Mouse (Mus musculus) midbrain, embryonic 15.5 days (tissue): ENCODE measurements around the gene Foxp1. TPM values are rescaled to one million over a fixed set of nuclear protein-coding genes. Genes with fewer than 3 reads are reported as not detected.

ENCODE experiments used
- ATAC-seq: fragments of 200-750 bp; cut with Nextera tagmentation; replicated peaks from 2 replicates; pipeline ENCODE4 v1.8.0; 2017; ENCODE audit warnings: moderate TSS enrichment
- H3K27ac ChIP-seq: fragments of 300-500 bp; sonication (generic); 2 replicates; pipeline ENCODE4 v1.5.1; 2015; ENCODE audit warnings: mild to moderate bottlenecking, inconsistent platforms
- H3K27me3 ChIP-seq: fragments of 300-500 bp; sonication (generic); replicated peaks from 2 replicates; pipeline ENCODE4 v1.6.1; 2015; ENCODE audit warnings: inconsistent platforms
- H3K36me3 ChIP-seq: fragments of 300-500 bp; sonication (generic); replicated peaks from 2 replicates; pipeline ENCODE4 v1.6.1; 2015; ENCODE audit warnings: inconsistent platforms
- H3K4me1 ChIP-seq: fragments of 300-500 bp; sonication (generic); 2 replicates; pipeline ENCODE4 v1.6.1; 2015; ENCODE audit warnings: inconsistent platforms
- H3K4me2 ChIP-seq: fragments of 300-500 bp; sonication (generic); 2 replicates; pipeline ENCODE4 v1.6.1; 2015; ENCODE audit warnings: inconsistent platforms, mild to moderate bottlenecking, moderate library complexity
- H3K4me3 ChIP-seq: fragments of 300-500 bp; sonication (generic); 2 replicates; pipeline ENCODE4 v1.5.1; 2015; ENCODE audit warnings: mild to moderate bottlenecking, inconsistent platforms
- H3K9ac ChIP-seq: fragments of 300-500 bp; sonication (generic); 2 replicates; pipeline ENCODE4 v1.6.1; 2015; ENCODE audit warnings: mild to moderate bottlenecking, inconsistent platforms
- H3K9me3 ChIP-seq: fragments of 300-500 bp; sonication (generic); 2 replicates; pipeline ENCODE4 v1.6.1; 2016; ENCODE audit warnings: inconsistent platforms
- WGBS: fragments of 180-500 bp; shearing (Covaris S2); methylation state at CpG from one replicate; pipeline ENCODE4 v1.1.7; 2015; ENCODE audit warnings: mixed read lengths; 5-methylcytosine and 5-hydroxymethylcytosine counted together
- polyA plus RNA-seq: library from polyadenylated mRNA; unstranded; fragments of >200 nt; fragmentation: Nextera tagmentation; extraction: Ambion mirVana; gene quantifications from 2 replicates; pipeline ENCODE4 v1.2.1, GENCODE M21; 2015

Foxp1 gene
- polyA plus RNA-seq, 1 experiment from 2014 or later: 84.1 TPM

DNA sequence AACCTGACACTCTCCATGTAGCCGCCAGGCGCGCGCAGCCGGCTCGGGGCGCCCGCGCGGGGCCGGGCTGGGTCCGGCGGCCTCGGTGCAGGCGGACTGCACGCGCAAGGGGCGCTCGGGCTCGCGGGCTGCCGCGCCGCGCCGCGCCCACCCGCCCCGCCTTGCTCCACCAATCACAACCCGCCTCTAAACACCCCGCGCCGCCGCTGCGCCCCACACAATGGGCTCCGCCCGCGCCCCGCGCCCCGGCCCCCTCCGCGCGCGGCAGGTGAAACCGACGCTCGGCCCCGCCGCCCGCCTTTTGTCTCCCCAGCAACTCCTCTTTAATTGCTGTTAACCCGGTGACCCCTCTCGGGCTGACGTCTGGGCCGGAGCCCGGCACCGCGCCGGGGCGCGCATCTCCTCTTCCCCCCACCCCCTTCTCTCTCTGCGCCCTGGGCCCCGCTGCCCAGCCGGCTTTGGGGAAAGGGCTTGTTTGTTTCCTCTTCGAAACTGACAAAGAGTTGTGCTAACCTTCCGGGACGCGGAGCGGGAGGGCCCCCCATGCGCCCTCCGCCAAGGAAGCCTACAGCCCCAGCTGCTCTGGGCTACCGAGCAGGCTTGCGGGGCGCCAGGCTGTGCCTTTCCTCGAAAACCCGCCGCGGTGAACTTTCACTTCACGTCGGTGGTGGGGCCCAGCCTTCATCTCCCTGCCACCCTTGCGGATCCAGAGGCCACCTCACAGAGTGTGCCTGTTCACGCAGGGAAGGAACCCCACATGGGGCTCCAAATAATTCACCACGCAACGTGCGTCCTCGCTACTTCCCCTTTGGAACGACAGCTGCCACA, 494.1 kb downstream of the Foxp1 start:
- WGBS: under 1% methylated on average over 75 of the region's 87 CpGs
- H3K9ac ChIP-seq: peak overlapping the region; percentile 48
- H3K36me3 ChIP-seq: no peaks in the 10 kb centered on the region
- H3K9me3 ChIP-seq: no peaks in the 10 kb centered on the region
- ATAC-seq: peak; percentile 96
- peak overlapping the region; percentile 59 for H3K4me3 ChIP-seq
- peak overlapping the region; percentile 77 for H3K4me2 ChIP-seq
- H3K27ac ChIP-seq: peak overlapping the region; percentile 86
- peaks cover 37% of the 10 kb centered on the region for H3K4me1 ChIP-seq
- H3K27me3 ChIP-seq: 0 out of 2 replicates have a peak, but pooled peaks cover 3% of the 10 kb centered on the region

DNA sequence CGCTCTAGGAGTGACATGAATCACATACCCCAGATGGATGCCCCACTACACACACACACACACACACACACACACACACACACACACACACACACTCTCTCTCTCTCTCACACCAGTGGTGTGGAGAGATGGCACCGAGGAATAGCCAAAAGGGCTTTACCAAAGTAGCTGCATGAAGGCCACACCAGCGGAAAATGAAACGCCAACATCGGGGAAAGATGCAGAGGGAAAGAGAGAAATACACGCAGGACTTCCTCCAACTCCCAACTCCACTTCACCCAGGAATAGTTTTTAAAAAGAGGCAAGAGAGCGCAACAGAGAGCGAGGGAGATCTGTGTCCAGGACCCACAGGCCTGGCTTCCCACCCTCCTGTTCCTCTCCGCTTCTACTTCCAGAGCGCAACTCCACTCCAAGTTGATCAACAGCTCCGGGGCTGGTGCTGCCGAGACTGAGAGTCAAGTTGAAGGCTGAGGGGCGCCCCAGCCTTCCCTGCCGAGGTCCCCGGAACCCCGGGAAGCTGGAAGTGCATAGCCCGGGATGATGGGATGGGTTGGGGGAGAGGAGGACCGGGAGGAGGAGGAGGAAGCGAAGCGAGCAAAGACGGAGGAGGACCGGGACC, 494.9 kb downstream of the Foxp1 start:
- peaks cover 37% of the 10 kb centered on the region for H3K4me1 ChIP-seq
- ATAC-seq: peak; percentile 54; the same call in 1 of the 2 replicates
- H3K9me3 ChIP-seq: no peaks in the 10 kb centered on the region
- H3K36me3 ChIP-seq: no peaks in the 10 kb centered on the region
- 0 out of 2 replicates have a peak, but pooled peaks cover 3% of the 10 kb centered on the region for H3K27me3 ChIP-seq
- H3K4me2 ChIP-seq: peak overlapping the region; percentile 77
- peak overlapping the region; percentile 86 for H3K27ac ChIP-seq
- H3K9ac ChIP-seq: peak overlapping the region; percentile 48
- under 1% methylated on average over 18 of the region's 22 CpGs for WGBS
- peak overlapping the region; percentile 59 for H3K4me3 ChIP-seq

DNA sequence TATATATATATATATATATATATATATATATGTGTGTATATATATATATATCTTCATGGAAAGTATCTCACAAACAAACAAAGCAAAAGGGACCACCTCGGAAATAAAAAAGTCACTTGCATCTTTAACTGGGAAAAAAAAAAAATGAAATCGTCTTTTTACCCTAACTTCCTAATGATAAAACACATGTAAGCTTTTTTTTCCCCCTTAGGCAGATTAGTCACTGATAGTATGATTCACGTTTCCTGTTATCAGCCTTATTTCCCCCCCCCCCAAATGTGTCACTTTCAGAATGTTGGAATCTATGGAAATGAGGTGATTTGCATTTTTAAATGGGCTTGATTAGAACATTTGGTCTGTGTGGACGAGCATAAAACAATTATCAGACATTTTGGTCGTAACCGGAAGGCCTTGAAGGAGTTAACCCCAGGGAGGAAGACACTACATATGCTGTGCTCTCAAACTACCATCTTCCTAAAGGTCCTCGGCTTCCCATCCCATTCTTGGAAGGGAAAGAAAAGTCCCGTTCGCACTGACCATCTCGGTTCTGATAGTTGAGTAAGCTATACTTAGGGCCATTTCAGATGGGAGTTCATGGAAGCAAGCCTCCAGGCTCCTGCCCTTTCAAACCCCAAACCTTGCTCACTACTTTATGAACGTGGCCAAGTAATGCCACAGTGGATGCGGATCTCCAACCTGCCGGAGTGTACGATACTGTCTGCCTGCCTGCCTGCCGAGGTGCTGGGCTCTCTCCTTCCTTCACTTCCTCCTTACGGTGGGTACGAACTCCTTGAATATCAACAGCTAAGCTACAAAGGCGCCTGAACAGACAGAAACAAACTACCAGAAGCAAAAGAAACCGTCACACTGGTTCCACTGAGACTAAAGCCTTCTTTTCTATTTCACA, 495.6 kb downstream of the Foxp1 start:
- 16% methylated on average over 19 of the region's 19 CpGs for WGBS
- Histone ChIP-seq H3K9me3 (no peaks in the 10 kb centered on the region), H3K4me3 (peak overlapping the region; percentile 59), H3K27ac (peak overlapping the region; percentile 86), H3K4me1 (peaks cover 39% of the 10 kb centered on the region), H3K36me3 (no peaks in the 10 kb centered on the region), H3K27me3 (0 out of 2 replicates have a peak, but pooled peaks cover 3% of the 10 kb centered on the region), H3K4me2 (peak overlapping the region; percentile 77), H3K9ac (no peak overlapping the region; the same call in 1 of the 2 replicates)
- no peak for ATAC-seq

- Histone ChIP-seq H3K4me3 (peak overlapping the region; percentile 22), H3K27ac (no peak overlapping the region)
Observed at GRCm38 (mm10) chr6:99026040-99026439, 496.5 kb downstream of the Foxp1 start.

DNA sequence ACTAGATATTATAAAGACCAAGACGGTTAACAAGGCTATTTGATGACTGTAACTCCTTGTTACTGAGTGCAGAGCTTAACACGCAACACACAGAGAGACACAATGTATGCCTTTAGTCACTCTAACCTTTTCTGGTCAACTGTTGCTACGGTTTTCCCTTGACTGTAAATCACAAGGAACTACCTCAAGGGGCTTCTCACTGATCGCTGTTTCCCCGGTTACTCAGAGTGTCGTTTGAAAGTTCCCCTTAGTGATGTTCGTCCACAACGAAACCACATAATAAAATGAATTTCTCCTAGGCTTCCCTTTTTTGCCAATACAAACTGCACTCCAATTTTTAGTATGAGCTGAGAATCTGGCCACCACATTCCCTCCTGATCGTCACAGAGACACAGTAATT, 497.9 kb downstream of the Foxp1 start:
- H3K4me1 ChIP-seq: peaks cover 48% of the 10 kb centered on the region
- no peak for ATAC-seq
- no peaks in the 10 kb centered on the region for H3K36me3 ChIP-seq
- H3K27ac ChIP-seq: no peak overlapping the region
- H3K4me3 ChIP-seq: peak overlapping the region; percentile 4
- peak overlapping the region; percentile 33 for H3K4me2 ChIP-seq
- no peak overlapping the region for H3K9ac ChIP-seq
- WGBS: 35% methylated on average over 9 of the region's 9 CpGs
- H3K9me3 ChIP-seq: no peaks in the 10 kb centered on the region
- 0 out of 2 replicates have a peak, but pooled peaks cover 3% of the 10 kb centered on the region for H3K27me3 ChIP-seq

More at GRCm38 (mm10) chr6:99026040-99026439, 496.5 kb downstream of the Foxp1 start:
- Histone ChIP-seq H3K36me3 (no peaks in the 10 kb centered on the region), H3K9me3 (no peaks in the 10 kb centered on the region), H3K4me2 (peak overlapping the region; percentile 33), H3K4me1 (peaks cover 42% of the 10 kb centered on the region), H3K9ac (no peak overlapping the region), H3K27me3 (0 out of 2 replicates have a peak, but pooled peaks cover 3% of the 10 kb centered on the region)
- ATAC-seq: no peak
- 55% methylated on average over 3 of the region's 3 CpGs for WGBS

- Histone ChIP-seq H3K4me1 (peaks cover 31% of the 10 kb centered on the region), H3K36me3 (no peaks in the 10 kb centered on the region), H3K27ac (no peak overlapping the region), H3K4me3 (no peak overlapping the region), H3K9ac (no peak overlapping the region), H3K4me2 (no peak overlapping the region), H3K9me3 (no peaks in the 10 kb centered on the region), H3K27me3 (0 out of 2 replicates have a peak, but pooled peaks cover 3% of the 10 kb centered on the region)
- no peak for ATAC-seq
- 59% methylated on average over 12 of the region's 12 CpGs for WGBS
Observed at GRCm38 (mm10) chr6:99020570-99021444, 501.7 kb downstream of the Foxp1 start.

GRCm38 (mm10) chr6:99019716-99020115, 502.8 kb downstream of the Foxp1 start:
- 72% methylated on average over 8 of the region's 8 CpGs for WGBS
- H3K27ac ChIP-seq: no peak overlapping the region

GRCm38 (mm10) chr6:99019266-99019665, 503.3 kb downstream of the Foxp1 start:
- Histone ChIP-seq H3K27me3 (no peaks in the 10 kb centered on the region), H3K27ac (no peak overlapping the region), H3K4me2 (0 out of 2 replicates have a peak overlapping the region, but pooled peaks have one; percentile 4), H3K36me3 (no peaks in the 10 kb centered on the region), H3K4me3 (no peak overlapping the region), H3K9ac (no peak overlapping the region), H3K4me1 (peaks cover 23% of the 10 kb centered on the region), H3K9me3 (no peaks in the 10 kb centered on the region)
- no peak for ATAC-seq
- 49% methylated on average over 9 of the region's 9 CpGs for WGBS

More at GRCm38 (mm10) chr6:99019716-99020115, 502.8 kb downstream of the Foxp1 start:
- Histone ChIP-seq H3K4me1 (peaks cover 23% of the 10 kb centered on the region; the same call in 1 of the 2 replicates), H3K9ac (no peak overlapping the region), H3K9me3 (no peaks in the 10 kb centered on the region), H3K4me3 (no peak overlapping the region), H3K27me3 (no peaks in the 10 kb centered on the region), H3K36me3 (no peaks in the 10 kb centered on the region), H3K4me2 (no peak overlapping the region)
- no peak for ATAC-seq

GRCm38 (mm10) chr6:99013866-99014502, 508.5 kb downstream of the Foxp1 start:
- peak; percentile 62 for ATAC-seq
- Histone ChIP-seq H3K4me2 (peak overlapping the region; percentile 16; the same call in 1 of the 2 replicates), H3K4me3 (no peak overlapping the region), H3K27me3 (no peaks in the 10 kb centered on the region), H3K4me1 (peaks cover 37% of the 10 kb centered on the region), H3K36me3 (no peaks in the 10 kb centered on the region), H3K27ac (peak overlapping the region; percentile 58), H3K9ac (no peak overlapping the region), H3K9me3 (no peaks in the 10 kb centered on the region)
- WGBS: 18% methylated on average over 16 of the region's 16 CpGs

GRCm38 (mm10) chr6:99013119-99013865, 509.2 kb downstream of the Foxp1 start:
- whole genome bisulfite sequencing: 16% methylated on average over 14 of the region's 14 CpGs
- Histone ChIP-seq H3K4me2 (peak overlapping the region; percentile 16; the same call in 1 of the 2 replicates), H3K27me3 (no peaks in the 10 kb centered on the region), H3K9ac (no peak overlapping the region), H3K4me1 (peaks cover 37% of the 10 kb centered on the region), H3K9me3 (no peaks in the 10 kb centered on the region), H3K27ac (peak overlapping the region; percentile 58), H3K4me3 (no peak overlapping the region), H3K36me3 (no peaks in the 10 kb centered on the region)
- 0 out of 2 replicates have a peak, but pooled peaks have one; percentile 35 for ATAC-seq
